Mouse (Mus musculus): ENCODE results near the gene Lingo1. TPM values are rescaled to one million over a fixed set of nuclear protein-coding genes. Genes with fewer than 3 reads are reported as not detected.
A peak's percentile ranks its signal among the peaks of the same experiment; 100 is the strongest.

Lingo1 gene
- total RNA-seq, 2 experiments from 2014 or later: 263 to 279 TPM

GRCm38 (mm10) chr9:56776881-56777801 is 19.1 kb downstream of the Lingo1 start:
- no peak for DNase-seq (ENCODE audit: extremely low spot score in 1 of 2, low spot score in 1 of 2)

- DNase-seq (ENCODE audit: extremely low spot score in 1 of 2, low spot score in 1 of 2): no peak
Measured at GRCm38 (mm10) chr9:56775161-56775934, 20.9 kb downstream of the Lingo1 start.

GRCm38 (mm10) chr9:56774231-56774630 is 22.0 kb downstream of the Lingo1 start:
- peak in 1 of 2 experiments; percentile 65 for DNase-seq (ENCODE audit: extremely low spot score in 1 of 2, low spot score in 1 of 2)

- DNase-seq (ENCODE audit: extremely low spot score in 1 of 2, low spot score in 1 of 2): no peak
Measured at GRCm38 (mm10) chr9:56773666-56774065, 22.6 kb downstream of the Lingo1 start.

GRCm38 (mm10) chr9:56767653-56768136 is 28.6 kb downstream of the Lingo1 start:
- peak in 1 of 2 experiments; percentile 43 for DNase-seq (ENCODE audit: extremely low spot score in 1 of 2, low spot score in 1 of 2)

- no peak for DNase-seq (ENCODE audit: extremely low spot score in 1 of 2, low spot score in 1 of 2)
Measured at GRCm38 (mm10) chr9:56766629-56767357, 29.5 kb downstream of the Lingo1 start.

- DNase-seq (ENCODE audit: extremely low spot score in 1 of 2, low spot score in 1 of 2): peak in 1 of 2 experiments; percentile 45
Measured at GRCm38 (mm10) chr9:56762106-56762562, 34.1 kb downstream of the Lingo1 start.

GRCm38 (mm10) chr9:56757791-56758190 is 38.5 kb downstream of the Lingo1 start:
- DNase-seq (ENCODE audit: extremely low spot score in 1 of 2, low spot score in 1 of 2): no peak

GRCm38 (mm10) chr9:56755119-56755518 is 41.1 kb downstream of the Lingo1 start:
- no peak for DNase-seq (ENCODE audit: extremely low spot score in 1 of 2, low spot score in 1 of 2)

- DNase-seq (ENCODE audit: extremely low spot score in 1 of 2, low spot score in 1 of 2): no peak
Measured at GRCm38 (mm10) chr9:56753386-56753785, 42.9 kb downstream of the Lingo1 start.

- no peak for DNase-seq (ENCODE audit: extremely low spot score in 1 of 2, low spot score in 1 of 2)
Measured at GRCm38 (mm10) chr9:56748056-56748455, 48.2 kb downstream of the Lingo1 start.

- DNase-seq (ENCODE audit: extremely low spot score in 1 of 2, low spot score in 1 of 2): no peak
Measured at GRCm38 (mm10) chr9:56746926-56747294, 49.4 kb downstream of the Lingo1 start.

GRCm38 (mm10) chr9:56746195-56746925 is 49.9 kb downstream of the Lingo1 start:
- DNase-seq (ENCODE audit: extremely low spot score in 1 of 2, low spot score in 1 of 2): no peak

- DNase-seq (ENCODE audit: extremely low spot score in 1 of 2, low spot score in 1 of 2): no peak
Measured at GRCm38 (mm10) chr9:56744369-56744768, 51.9 kb downstream of the Lingo1 start.

GRCm38 (mm10) chr9:56739181-56739737 is 57.0 kb downstream of the Lingo1 start:
- peak in 1 of 2 experiments; percentile 47 for DNase-seq (ENCODE audit: extremely low spot score in 1 of 2, low spot score in 1 of 2)

- peak in 1 of 2 experiments; percentile 49 for DNase-seq (ENCODE audit: extremely low spot score in 1 of 2, low spot score in 1 of 2)
Measured at GRCm38 (mm10) chr9:56738261-56739171, 57.8 kb downstream of the Lingo1 start.

- DNase-seq (ENCODE audit: extremely low spot score in 1 of 2, low spot score in 1 of 2): no peak
Measured at GRCm38 (mm10) chr9:56734398-56734797, 61.9 kb downstream of the Lingo1 start.

- DNase-seq (ENCODE audit: extremely low spot score in 1 of 2, low spot score in 1 of 2): no peak
Measured at GRCm38 (mm10) chr9:56730997-56731396, 65.3 kb downstream of the Lingo1 start.
